Mouse (Mus musculus): ENCODE measurements around the gene Fbxo11.

DNA sequence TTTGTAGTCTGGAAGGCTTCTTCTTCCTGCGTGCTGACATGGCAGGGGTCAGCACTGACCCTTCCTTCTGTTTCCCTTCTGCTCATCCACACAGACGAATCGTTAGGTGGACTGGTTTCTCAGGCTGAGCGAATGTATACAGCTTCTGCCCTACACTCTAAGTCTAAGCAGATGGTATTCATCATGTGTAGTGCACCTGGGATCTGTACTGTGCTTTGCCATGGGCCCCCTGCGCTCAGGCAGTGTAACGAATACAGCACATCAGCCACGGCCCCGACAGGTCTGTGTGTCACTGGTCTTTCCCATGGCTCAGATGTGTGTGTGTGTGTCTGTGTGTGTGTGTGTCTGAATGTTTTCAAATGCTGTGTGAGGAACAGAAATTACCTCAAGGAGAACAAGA lies 58.1 kb downstream of the Fbxo11 start:
- no peak for TF ChIP-seq POLR2A (IDR thresholded peaks at IDR 0.05; ENCODE audit: low read depth, low read length)
- TF ChIP-seq CTCF (IDR thresholded peaks at IDR 0.05; ENCODE audit: borderline replicate concordance, insufficient read depth, low read length), result no peak
